Mouse (Mus musculus): ENCODE measurements around the gene Rpa1.

GRCm38 (mm10) chr11:75347188-75347585, 937 bp downstream of the Rpa1 start:
- TF ChIP-seq CTCF (IDR thresholded peaks at IDR 0.05; ENCODE audit: low read depth): no peak
- TF ChIP-seq EP300 (IDR thresholded peaks at IDR 0.05; ENCODE audit: low read depth): no peak

Data from liver, embryonic 14.5 days (tissue).